Mouse (Mus musculus): ENCODE measurements around the gene Cyth1.

DNA sequence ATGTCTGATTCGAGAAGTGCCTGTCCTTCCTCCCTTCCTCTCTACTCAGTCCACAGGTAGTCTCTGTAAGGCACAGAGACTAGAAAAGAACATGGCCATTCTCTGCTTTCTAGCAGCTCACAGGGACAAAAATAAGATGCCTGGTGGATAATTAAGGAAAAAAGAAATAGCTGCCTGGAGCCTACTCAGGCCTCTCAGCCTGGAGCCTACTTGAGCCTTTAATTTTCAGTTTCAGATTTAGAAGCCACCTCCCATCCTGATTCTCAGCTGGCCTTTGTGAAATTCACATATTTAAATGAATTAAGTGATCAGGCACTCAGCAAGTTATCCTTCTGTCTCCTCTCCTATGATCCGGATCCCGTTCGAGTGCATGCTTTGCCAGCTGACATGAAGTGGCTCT lies 66.0 kb downstream of the Cyth1 start:
- TF ChIP-seq GATA1 (IDR thresholded peaks at IDR 0.05; ENCODE audit: low read length) (no peak), TAL1 (IDR thresholded peaks at IDR 0.05; ENCODE audit: low read length) (no peak)

All from erythroblast, embryonic 14.5 days (primary cell).